Mouse (Mus musculus) stomach, embryonic 16.5 days (tissue): ENCODE data around the gene Vipr1. TPM values are rescaled to one million over a fixed set of nuclear protein-coding genes. Genes with fewer than 3 reads are reported as not detected.

Experiments
- ATAC-seq: fragments of 200-750 bp; cut with Nextera tagmentation; 2 replicates; pipeline ENCODE4 v1.8.0; 2017; ENCODE audit warnings: moderate number of reproducible peaks, moderate TSS enrichment; ENCODE audit not compliant: insufficient read depth, low FRiP score
- H3K27ac ChIP-seq: fragments of 300-500 bp; sonication (generic); 2 replicates; pipeline ENCODE4 v1.5.1; 2014; ENCODE audit warnings: low read length
- H3K27me3 ChIP-seq: fragments of 300-500 bp; sonication (generic); 2 replicates; pipeline ENCODE4 v1.6.1; 2014; ENCODE audit warnings: low read length, control low read depth, mixed read lengths; ENCODE audit not compliant: control insufficient read depth, insufficient read depth
- H3K36me3 ChIP-seq: fragments of 300-500 bp; sonication (generic); 2 replicates; pipeline ENCODE4 v1.6.1; 2014; ENCODE audit warnings: low read length; ENCODE audit not compliant: control insufficient read depth, insufficient read depth
- H3K4me1 ChIP-seq: fragments of 300-500 bp; sonication (generic); 2 replicates; pipeline ENCODE4 v1.6.1; 2014; ENCODE audit warnings: low read length, control low read depth, mixed read lengths; ENCODE audit not compliant: control insufficient read depth, insufficient read depth
- H3K4me2 ChIP-seq: fragments of 300-500 bp; sonication (generic); 2 replicates; pipeline ENCODE4 v1.6.1; 2014; ENCODE audit warnings: low read depth, low read length, mixed read lengths
- H3K4me3 ChIP-seq: fragments of 300-500 bp; sonication (generic); replicated peaks from 2 replicates; pipeline ENCODE4 v1.5.1; 2014; ENCODE audit warnings: mild to moderate bottlenecking, low read length
- H3K9ac ChIP-seq: fragments of 300-500 bp; sonication (generic); 2 replicates; pipeline ENCODE4 v1.6.1; 2014; ENCODE audit warnings: low read length
- H3K9me3 ChIP-seq: fragments of 300-500 bp; sonication (generic); replicated peaks from 2 replicates; pipeline ENCODE4 v1.6.1; 2016; ENCODE audit warnings: low read length, control low read depth; ENCODE audit not compliant: control insufficient read depth
- WGBS: fragments of 180-500 bp; shearing (Covaris S2); extraction: QIAGEN DNeasy Blood & Tissue Kit; methylation state at CpG from one replicate; pipeline ENCODE4 v1.1.7; 2014; 5-methylcytosine and 5-hydroxymethylcytosine counted together
- polyA plus RNA-seq: library from polyadenylated mRNA; unstranded; fragments of >200 nt; fragmentation: Nextera tagmentation; extraction: Ambion mirVana; gene quantifications from 2 replicates; pipeline ENCODE4 v1.2.1, GENCODE M21; 2015

Gene Vipr1
- polyA plus RNA-seq, 1 experiment from 2014 or later = 1.0 TPM

DNA sequence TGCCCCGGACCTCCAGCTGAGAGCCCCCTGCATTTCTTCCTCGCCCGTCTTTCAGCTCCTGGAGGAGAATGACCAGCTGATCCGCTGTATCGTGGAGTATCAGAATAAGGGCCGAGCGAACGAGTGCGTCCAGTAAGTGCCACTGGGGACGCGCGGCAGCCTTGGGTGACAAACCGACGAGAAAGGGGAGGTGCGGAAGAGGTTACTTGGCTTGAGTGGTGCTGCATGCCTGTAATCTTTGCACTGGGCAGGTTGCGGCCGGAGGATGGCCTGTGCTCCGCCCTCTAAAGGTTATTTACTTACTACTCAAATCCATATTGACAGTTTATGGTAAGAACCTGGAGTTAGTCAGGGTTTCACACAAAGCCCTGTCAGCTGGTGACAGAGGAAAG is 68.1 kb downstream of the Vipr1 start:
- peak overlapping the region; percentile 81 for H3K4me3 ChIP-seq
- 0% methylated on average over 18 of the region's 18 CpGs for WGBS
- H3K36me3 ChIP-seq = peaks cover 10% of the 10 kb centered on the region
- peak; percentile 29; the same call in 1 of the 2 replicates for ATAC-seq
- H3K9me3 ChIP-seq = no peaks in the 10 kb centered on the region
- H3K4me2 ChIP-seq = peak overlapping the region; percentile 91
- no peaks in the 10 kb centered on the region for H3K27me3 ChIP-seq
- peak overlapping the region; percentile 96 for H3K27ac ChIP-seq
- peak overlapping the region; percentile 97 for H3K9ac ChIP-seq
- peaks cover 15% of the 10 kb centered on the region for H3K4me1 ChIP-seq

DNA sequence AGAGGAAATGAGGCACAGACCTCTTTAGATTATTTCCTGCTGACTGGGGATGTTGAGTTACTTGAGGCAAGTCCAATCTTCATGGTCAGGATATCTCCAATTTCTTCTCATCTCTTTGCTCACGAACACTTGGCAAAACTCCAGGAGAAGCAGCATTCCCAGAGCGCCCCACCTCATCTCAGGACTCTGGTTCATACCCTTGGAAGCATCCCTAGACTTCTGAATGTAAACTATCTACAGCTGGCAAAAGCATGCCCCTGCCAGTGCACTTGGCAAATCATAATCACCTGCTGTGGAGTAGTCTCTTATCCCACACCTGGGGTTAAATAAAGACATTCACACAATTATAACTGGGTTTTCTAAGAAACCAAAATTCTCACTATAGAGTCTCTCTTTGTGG is 74.5 kb downstream of the Vipr1 start:
- ATAC-seq = no peak
- Histone ChIP-seq H3K4me3 (no peak overlapping the region), H3K9me3 (no peaks in the 10 kb centered on the region), H3K4me2 (no peak overlapping the region), H3K27ac (no peak overlapping the region), H3K27me3 (no peaks in the 10 kb centered on the region), H3K9ac (no peak overlapping the region), H3K4me1 (peaks cover 9% of the 10 kb centered on the region; the same call in 1 of the 2 replicates), H3K36me3 (peaks cover 10% of the 10 kb centered on the region)
- WGBS = 76% methylated on average over 2 of the region's 2 CpGs

DNA sequence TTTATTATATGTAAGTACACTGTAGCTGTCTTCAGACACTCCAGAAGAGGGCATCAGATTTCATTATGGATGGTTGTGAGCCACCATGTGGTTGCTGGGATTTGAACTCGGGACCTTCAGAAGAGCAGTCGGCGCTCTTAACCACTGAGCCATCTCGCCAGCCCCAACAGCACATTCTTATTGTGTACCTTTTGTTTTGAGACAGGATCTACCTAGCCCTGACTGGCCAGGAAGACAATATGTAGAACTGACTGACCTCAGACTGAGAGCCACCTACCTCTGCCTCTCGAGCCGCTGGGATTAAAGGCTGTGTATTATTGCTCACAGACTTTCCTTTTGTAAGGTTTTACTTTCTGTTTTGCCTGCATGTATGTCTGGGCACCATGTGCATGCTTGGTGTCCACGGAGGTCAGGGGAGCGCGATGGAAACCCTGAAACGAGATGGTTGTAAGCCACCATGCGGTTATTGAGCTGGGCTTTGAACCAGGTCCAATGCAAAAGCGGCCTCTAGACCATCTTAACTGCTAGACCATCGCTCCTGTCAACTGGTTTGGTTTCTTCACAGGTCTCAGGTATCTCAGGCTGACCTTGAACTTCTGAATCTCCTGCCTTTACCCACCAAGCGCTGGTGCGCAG is 75.7 kb downstream of the Vipr1 start:
- H3K4me1 ChIP-seq = peaks cover 9% of the 10 kb centered on the region; the same call in 1 of the 2 replicates
- H3K27ac ChIP-seq = peak overlapping the region; percentile 98
- peak overlapping the region; percentile 92 for H3K4me3 ChIP-seq
- peak overlapping the region; percentile 84 for H3K4me2 ChIP-seq
- ATAC-seq = no peak
- H3K36me3 ChIP-seq = peaks cover 2% of the 10 kb centered on the region
- peak overlapping the region; percentile 80 for H3K9ac ChIP-seq
- H3K9me3 ChIP-seq = no peaks in the 10 kb centered on the region
- H3K27me3 ChIP-seq = no peaks in the 10 kb centered on the region
- 65% methylated on average over 15 of the region's 15 CpGs for WGBS

DNA sequence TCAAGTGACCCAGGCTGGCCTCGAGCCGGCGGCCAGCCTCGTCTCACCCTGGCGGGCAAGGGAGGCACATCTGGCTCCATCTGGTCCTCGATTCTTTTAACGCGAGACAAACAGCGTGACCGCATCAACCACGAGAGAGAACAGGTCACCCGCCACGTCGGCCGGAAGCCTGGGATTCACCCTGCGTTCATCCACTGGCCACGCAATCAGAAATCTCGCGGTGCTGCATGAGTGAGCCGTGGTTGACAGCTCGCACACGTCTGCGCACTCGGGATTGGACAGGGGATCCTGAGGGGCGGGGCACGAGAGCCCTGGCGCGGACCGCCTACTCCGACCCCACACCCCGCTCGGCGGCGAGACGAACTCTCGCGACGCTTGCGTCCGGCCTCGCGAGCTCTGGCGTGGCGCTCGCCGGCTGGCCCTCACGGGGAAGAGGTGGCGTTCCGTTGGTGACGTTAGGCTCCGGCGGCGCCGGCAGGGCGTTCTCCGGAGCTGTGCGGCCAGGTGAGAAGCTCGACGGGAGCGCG is 76.3 kb downstream of the Vipr1 start, which contains the start of gene Nktr:
TSS of gene Nktr (plus strand) at position 378 of the 527 bp plus-strand sequence.
- H3K4me2 ChIP-seq = peak within 1 kb of the TSS; percentile 92
- no peaks in the 10 kb centered on the region for H3K36me3 ChIP-seq
- no peaks in the 10 kb centered on the region for H3K9me3 ChIP-seq
- peak within 1 kb of the TSS; percentile 98 for H3K27ac ChIP-seq
- H3K4me1 ChIP-seq = peaks cover 9% of the 10 kb centered on the region; the same call in 1 of the 2 replicates
- peak within 1 kb of the TSS; percentile 99 for H3K9ac ChIP-seq
- no peaks in the 10 kb centered on the region for H3K27me3 ChIP-seq
- H3K4me3 ChIP-seq = peak within 1 kb of the TSS; percentile 92
- peak; percentile 100 for ATAC-seq
- under 1% methylated on average over 51 of the region's 61 CpGs for WGBS

DNA sequence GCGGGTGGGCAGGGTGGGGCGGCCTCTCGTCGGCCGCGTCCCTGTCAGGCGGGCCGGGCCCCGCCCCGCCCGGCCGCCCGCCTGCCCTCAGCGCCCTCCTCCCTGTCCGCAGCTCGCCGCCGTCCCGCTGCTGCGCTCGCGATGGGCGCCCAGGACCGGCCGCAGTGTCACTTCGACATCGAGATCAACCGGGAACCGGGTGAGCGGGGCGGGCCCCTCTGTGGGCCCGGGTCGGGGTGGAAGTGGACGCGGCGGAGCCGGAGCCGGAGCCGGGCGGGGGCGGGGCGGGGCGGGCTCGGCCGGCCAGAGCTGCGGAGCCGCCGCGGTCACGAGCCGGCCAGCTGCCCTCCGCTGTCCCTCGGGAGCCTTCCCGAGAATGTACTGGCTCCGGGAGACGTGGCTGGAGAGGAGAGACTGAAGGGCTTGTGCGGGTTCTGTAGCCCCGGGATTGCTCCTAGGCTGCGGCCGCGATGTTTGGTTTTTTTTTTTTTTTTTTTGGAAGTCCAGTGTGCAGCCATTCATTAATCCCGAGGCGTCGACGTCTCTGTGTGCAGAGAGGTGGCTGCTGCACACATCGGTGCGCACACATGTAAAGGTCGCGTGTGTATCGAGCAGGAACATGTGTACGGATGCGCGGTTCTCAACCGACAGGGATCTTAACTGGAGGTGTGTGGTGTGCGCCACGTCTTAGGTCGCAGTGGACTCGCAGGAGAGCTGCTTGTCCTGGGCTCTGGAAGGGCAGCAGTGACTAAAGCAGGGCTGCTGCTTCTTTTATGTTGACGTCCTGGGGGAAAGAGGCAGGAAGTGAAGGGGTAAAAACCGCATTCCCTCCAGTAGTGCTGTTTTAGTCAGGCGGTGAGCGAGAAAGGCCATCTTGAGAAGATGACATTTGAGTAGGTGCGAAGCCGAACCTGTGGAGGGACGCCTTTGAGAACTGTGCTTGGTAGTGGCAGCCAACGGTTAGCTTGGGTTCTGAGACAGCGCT is 77.1 kb downstream of the Vipr1 start:
- Histone ChIP-seq H3K27me3 (no peaks in the 10 kb centered on the region), H3K36me3 (no peaks in the 10 kb centered on the region), H3K9ac (peak overlapping the region; percentile 99), H3K4me3 (peak overlapping the region; percentile 92), H3K4me1 (peaks cover 9% of the 10 kb centered on the region; the same call in 1 of the 2 replicates), H3K27ac (peak overlapping the region; percentile 98), H3K4me2 (peak overlapping the region; percentile 92), H3K9me3 (no peaks in the 10 kb centered on the region)
- ATAC-seq = peak; percentile 42
- under 1% methylated on average over 57 of the region's 87 CpGs for WGBS

Other genes with a start within 250 kb of the Vipr1 start
- gene Cck, start 147.0 kb upstream of the Vipr1 start, polyA plus RNA-seq = 11.5 and 12.5 TPM in 2 replicates
- gene Lyzl4, start 620 bp upstream of the Vipr1 start, polyA plus RNA-seq = 0.41 TPM in 1 of 2 replicates, not detected in the other
- 8.8 and 9.4 TPM in 2 replicates for gene Sec22c, start 62.8 kb downstream of the Vipr1 start, polyA plus RNA-seq
- 103 and 112 TPM in 2 replicates for gene Ss18l2, start 67.6 kb downstream of the Vipr1 start, polyA plus RNA-seq
- gene Nktr, start 76.5 kb downstream of the Vipr1 start, polyA plus RNA-seq = 54.7 and 55.6 TPM in 2 replicates
- gene Zfp651, start 116.6 kb downstream of the Vipr1 start, polyA plus RNA-seq = 7.9 and 8.0 TPM in 2 replicates
- gene Klhl40, start 134.9 kb downstream of the Vipr1 start, polyA plus RNA-seq = 0.45 and 8.0 TPM in 2 replicates
- gene Hhatl, start 149.8 kb downstream of the Vipr1 start, polyA plus RNA-seq = 2.2 and 4.3 TPM in 2 replicates
- gene Ccdc13, start 196.7 kb downstream of the Vipr1 start, polyA plus RNA-seq = 0.56 and 0.59 TPM in 2 replicates
- gene Higd1a, start 215.6 kb downstream of the Vipr1 start, polyA plus RNA-seq = 293 and 317 TPM in 2 replicates